Mouse (Mus musculus): ENCODE measurements at regions not wholly inside any gene's neighbourhood (a gene's known extent, or its start where the extent isn't known, plus 50 kb on each side); places are given as distances from the start of the nearest gene placed in this dataset.

DNA sequence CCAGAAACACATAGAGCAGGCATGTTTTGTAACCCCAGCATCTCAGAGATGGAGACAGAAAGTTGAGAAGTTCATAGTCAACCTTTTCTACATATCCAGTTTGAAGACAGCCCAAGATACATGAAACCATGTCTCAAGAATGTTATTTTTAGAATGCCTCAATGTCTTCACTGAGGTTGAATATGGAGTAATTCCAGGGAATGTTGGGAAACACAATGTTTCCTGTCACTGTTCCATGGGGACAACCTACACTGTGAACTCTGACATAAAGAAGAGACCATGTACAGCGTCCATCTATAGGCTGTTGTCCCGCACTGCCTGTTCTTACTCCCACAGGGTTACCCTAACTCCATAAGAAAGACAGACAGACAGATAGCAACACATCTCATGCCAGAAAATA lies 89.8 kb upstream of the Mark1 start:
- Histone ChIP-seq H3K9me3 (replicated peaks) (no peaks in the 10 kb centered on the region), H3K36me3 (replicated peaks) (no peaks in the 10 kb centered on the region), H3K27me3 (no peaks in the 10 kb centered on the region), H3K4me3 (replicated peaks) (no peak overlapping the region), H3K27ac (replicated peaks) (no peak overlapping the region), H3K4me1 (replicated peaks) (no peaks in the 10 kb centered on the region), H3K9ac (no peak overlapping the region), H3K4me2 (no peak overlapping the region)
- 70% methylated on average over 2 of the region's 2 CpGs for WGBS (ENCODE audit: insufficient replicate concordance)
- ATAC-seq (ENCODE audit: insufficient read depth): no peak

DNA sequence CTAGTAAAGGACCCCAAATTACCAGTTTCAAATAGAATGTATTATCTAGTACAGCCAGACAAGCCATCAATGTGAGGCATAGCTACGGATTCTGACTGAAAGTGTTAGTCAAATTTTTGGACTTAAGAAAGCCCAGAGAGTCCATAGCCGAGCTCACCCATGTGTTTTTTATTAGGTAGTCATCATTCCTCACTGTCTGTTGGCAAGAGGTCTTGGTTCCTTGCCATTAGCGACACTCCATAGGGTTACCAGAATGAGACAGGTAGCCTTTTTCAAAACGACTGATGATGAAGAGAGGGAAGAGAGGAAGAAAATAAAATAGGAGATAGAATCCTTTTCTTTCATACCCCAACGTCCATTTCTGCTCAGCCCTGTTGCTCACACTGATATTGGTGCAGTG lies 83.8 kb upstream of the Mark1 start:
- H3K36me3 ChIP-seq (replicated peaks): no peaks in the 10 kb centered on the region
- 48% methylated on average over 5 of the region's 5 CpGs for WGBS (ENCODE audit: insufficient replicate concordance)
- no peak overlapping the region for H3K4me2 ChIP-seq

DNA sequence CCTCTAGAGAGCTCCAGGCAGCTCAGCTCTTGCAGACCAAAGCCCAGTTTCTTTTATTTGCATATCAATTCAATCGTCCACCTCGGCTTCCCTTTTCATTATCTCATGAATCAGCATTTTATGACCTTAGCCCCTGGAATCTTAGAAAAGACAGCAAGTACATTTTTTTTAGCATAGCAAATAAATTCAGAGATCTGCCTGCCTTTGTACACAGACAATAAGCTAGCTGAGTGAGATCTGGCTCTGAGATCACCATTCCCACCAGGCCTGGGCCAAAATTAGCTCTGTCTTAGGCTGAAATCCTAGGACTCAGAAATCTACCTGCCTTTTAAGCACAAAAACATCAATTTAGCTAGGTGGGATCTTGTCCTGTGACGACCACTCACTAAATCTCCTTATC lies 80.7 kb upstream of the Mark1 start:
- no peaks in the 10 kb centered on the region for H3K36me3 ChIP-seq (replicated peaks)
- ATAC-seq (ENCODE audit: insufficient read depth): no peak
- H3K4me1 ChIP-seq (replicated peaks): no peaks in the 10 kb centered on the region
- H3K27me3 ChIP-seq: no peaks in the 10 kb centered on the region
- no peak overlapping the region for H3K9ac ChIP-seq
- no peak overlapping the region for H3K4me3 ChIP-seq (replicated peaks)
- H3K9me3 ChIP-seq (replicated peaks): no peaks in the 10 kb centered on the region
- no peak overlapping the region for H3K27ac ChIP-seq (replicated peaks)
- H3K4me2 ChIP-seq: no peak overlapping the region
- 36% methylated on average over 3 of the region's 3 CpGs for WGBS (ENCODE audit: insufficient replicate concordance)

More for the DNA sequence above, 83.8 kb upstream of the Mark1 start:
- Histone ChIP-seq H3K27me3 (no peaks in the 10 kb centered on the region), H3K27ac (replicated peaks) (no peak overlapping the region), H3K9ac (no peak overlapping the region), H3K9me3 (replicated peaks) (no peaks in the 10 kb centered on the region), H3K4me3 (replicated peaks) (no peak overlapping the region), H3K4me1 (replicated peaks) (no peaks in the 10 kb centered on the region)
- ATAC-seq (ENCODE audit: insufficient read depth): no peak

DNA sequence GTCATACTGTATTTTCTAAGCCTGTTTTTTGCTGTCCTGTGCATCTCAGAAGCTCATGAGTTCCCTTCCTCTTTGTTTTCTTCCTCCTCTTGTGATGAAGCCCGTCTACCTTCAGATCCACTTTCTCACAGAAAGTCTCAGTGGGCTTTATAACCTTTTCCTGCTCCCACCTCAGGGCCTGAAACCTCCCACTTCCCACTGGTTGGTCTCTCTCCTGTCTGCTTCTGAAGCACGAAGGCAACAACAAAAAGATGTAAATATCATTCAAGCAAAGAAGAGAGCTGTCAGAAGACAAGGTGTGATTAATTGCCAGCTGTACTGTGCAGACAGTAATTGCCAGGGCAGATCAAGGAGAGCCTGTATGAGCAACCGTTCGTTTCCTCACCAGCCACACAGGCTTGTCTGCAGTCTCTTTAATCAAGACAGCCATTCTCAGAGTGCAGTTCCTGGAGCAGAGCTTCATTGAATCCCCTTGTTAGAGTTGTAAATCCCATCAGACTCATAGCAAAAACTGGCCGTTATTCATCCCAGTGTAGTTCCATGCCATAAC lies 80.0 kb upstream of the Mark1 start:
- no peak overlapping the region for H3K4me3 ChIP-seq (replicated peaks)
- no peaks in the 10 kb centered on the region for H3K36me3 ChIP-seq (replicated peaks)
- H3K9ac ChIP-seq: no peak overlapping the region
- no peaks in the 10 kb centered on the region for H3K27me3 ChIP-seq
- H3K4me2 ChIP-seq: no peak overlapping the region
- no peaks in the 10 kb centered on the region for H3K9me3 ChIP-seq (replicated peaks)
- H3K4me1 ChIP-seq (replicated peaks): no peaks in the 10 kb centered on the region
- WGBS (ENCODE audit: insufficient replicate concordance): 31% methylated on average over 5 of the region's 5 CpGs
- no peak overlapping the region for H3K27ac ChIP-seq (replicated peaks)
- ATAC-seq (ENCODE audit: insufficient read depth): no peak

DNA sequence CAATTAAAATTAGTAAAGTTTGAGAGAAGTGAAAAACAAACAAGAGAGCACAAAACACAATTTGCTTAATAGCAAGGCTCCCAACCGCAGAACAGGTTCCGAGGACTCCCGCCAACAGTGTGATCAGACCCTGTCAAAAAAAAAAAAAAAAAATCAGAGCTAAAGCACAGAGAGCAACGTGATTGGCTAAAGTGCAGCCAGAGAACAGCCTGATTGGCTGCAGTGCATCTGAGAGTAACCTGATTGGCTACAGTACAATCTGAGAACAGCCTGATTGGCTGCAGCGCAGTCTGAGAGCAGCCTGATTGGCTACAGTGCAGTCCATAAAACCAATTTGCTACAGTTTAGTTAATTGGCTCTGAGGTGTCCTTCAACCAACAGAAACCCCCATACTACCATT lies 74.6 kb upstream of the Mark1 start:
- Histone ChIP-seq H3K9ac (no peak overlapping the region), H3K4me3 (replicated peaks) (no peak overlapping the region), H3K9me3 (replicated peaks) (no peaks in the 10 kb centered on the region), H3K4me1 (replicated peaks) (0 out of 2 replicates have a peak, but pooled peaks cover 9% of the 10 kb centered on the region), H3K4me2 (no peak overlapping the region), H3K36me3 (replicated peaks) (no peaks in the 10 kb centered on the region), H3K27ac (replicated peaks) (no peak overlapping the region), H3K27me3 (no peaks in the 10 kb centered on the region)
- ATAC-seq (ENCODE audit: insufficient read depth): no peak
- 73% methylated on average over 5 of the region's 5 CpGs for WGBS (ENCODE audit: insufficient replicate concordance)

DNA sequence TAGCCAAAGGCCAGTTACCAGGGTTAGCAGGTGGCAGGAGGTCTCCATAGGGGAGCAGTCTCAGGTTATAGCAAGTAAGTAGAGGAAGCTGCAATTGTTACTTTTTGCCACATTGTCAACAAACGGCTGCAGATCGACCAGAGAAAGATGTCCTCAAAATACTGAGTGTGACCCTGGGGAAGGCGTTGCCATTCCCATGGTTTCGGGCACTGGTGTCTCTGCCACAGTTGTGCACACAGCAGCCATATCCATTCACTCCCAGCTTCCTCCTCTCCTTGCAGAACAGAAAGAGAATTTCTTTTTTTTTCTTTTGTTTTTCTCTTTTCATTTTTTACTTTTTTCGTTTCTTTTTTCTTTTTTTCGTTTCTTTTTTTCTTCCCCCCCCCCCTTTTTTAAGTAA lies 73.4 kb upstream of the Mark1 start:
- Histone ChIP-seq H3K4me2 (no peak overlapping the region), H3K36me3 (replicated peaks) (no peaks in the 10 kb centered on the region), H3K9me3 (replicated peaks) (no peaks in the 10 kb centered on the region), H3K27me3 (no peaks in the 10 kb centered on the region), H3K27ac (replicated peaks) (no peak overlapping the region), H3K4me3 (replicated peaks) (no peak overlapping the region), H3K9ac (no peak overlapping the region), H3K4me1 (replicated peaks) (0 out of 2 replicates have a peak, but pooled peaks cover 9% of the 10 kb centered on the region)
- ATAC-seq (ENCODE audit: insufficient read depth): no peak
- WGBS (ENCODE audit: insufficient replicate concordance): 61% methylated on average over 6 of the region's 6 CpGs

DNA sequence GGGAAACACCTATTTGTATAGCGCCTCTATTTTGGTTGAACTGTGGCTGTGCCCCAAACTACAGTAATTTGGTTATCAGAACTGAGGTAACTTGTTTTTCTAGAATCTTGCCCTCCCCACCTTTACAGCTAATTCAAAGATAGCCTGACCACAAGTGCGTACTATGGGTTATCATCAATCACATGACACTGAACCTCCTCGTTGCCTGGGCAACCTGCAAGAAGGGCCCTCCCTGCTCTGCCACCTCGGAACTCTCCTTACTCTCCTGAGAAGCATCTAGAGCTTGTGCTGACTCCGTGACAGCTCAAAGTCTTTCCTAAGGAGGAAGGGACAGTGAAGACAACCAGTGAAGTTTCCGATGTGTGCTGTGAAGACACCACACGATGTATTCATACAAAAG lies 72.2 kb upstream of the Mark1 start:
- Histone ChIP-seq H3K36me3 (replicated peaks) (no peaks in the 10 kb centered on the region), H3K9me3 (replicated peaks) (no peaks in the 10 kb centered on the region), H3K4me2 (no peak overlapping the region), H3K9ac (no peak overlapping the region), H3K27me3 (no peaks in the 10 kb centered on the region), H3K4me1 (replicated peaks) (0 out of 2 replicates have a peak, but pooled peaks cover 9% of the 10 kb centered on the region), H3K27ac (replicated peaks) (no peak overlapping the region), H3K4me3 (replicated peaks) (no peak overlapping the region)
- peak; percentile 78 for ATAC-seq (ENCODE audit: insufficient read depth)
- 44% methylated on average over 7 of the region's 7 CpGs for WGBS (ENCODE audit: insufficient replicate concordance)

DNA sequence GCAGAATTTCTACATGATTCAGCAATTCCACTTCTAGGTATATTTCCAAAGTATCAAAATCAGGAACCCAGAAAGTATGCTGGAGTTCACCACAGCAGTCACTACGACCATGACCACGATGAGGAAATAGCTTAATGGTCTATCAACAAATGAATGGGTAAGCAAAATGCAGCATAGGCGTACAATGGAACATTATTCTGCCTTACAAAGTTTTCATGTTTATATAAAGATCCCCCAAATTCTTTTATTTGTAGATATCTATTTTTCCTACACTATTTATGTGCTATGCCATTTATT lies 71.4 kb upstream of the Mark1 start:
- ATAC-seq (ENCODE audit: insufficient read depth): no peak
- Histone ChIP-seq H3K4me2 (no peak overlapping the region), H3K27ac (replicated peaks) (no peak overlapping the region), H3K9me3 (replicated peaks) (no peaks in the 10 kb centered on the region), H3K4me3 (replicated peaks) (no peak overlapping the region), H3K27me3 (no peaks in the 10 kb centered on the region), H3K4me1 (replicated peaks) (0 out of 2 replicates have a peak, but pooled peaks cover 9% of the 10 kb centered on the region), H3K36me3 (replicated peaks) (no peaks in the 10 kb centered on the region), H3K9ac (no peak overlapping the region)
- 42% methylated on average over 3 of the region's 3 CpGs for WGBS (ENCODE audit: insufficient replicate concordance)

DNA sequence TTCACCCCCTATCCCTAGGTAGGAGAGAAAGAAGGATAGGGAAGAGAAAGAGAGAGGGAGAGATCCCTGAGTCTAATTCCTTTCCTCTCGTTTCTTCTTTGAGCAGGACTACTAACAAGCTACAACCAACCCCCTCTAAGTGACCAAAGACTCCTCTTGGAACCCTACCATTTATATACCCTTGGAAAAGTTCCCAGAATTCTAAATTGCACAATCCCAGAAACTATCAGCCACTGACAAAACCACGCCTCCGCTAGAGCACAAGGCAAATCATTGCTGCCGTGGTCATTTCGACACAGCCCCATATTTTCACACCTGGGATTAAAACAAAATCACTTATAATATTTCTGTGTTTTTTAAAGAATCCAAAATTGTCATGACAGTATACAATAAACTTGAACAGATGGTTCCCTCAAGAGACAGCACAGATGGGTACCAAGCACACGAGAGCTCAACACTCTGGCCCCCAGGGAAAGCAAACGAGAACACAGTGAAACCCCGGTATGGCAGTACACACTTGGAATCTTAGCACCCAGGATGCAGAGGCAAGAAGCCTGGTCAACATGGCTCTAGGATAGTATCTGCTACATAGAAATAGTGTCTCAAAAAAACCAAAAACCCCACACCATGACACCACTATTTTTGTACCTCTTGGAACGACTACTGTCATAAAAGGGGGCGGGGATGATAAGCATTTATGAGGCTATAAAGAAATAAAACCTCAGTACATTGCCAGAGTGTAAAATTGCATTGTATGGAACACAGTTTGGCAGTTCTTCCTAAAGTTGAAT lies 70.9 kb upstream of the Mark1 start:
- Histone ChIP-seq H3K4me1 (replicated peaks) (0 out of 2 replicates have a peak, but pooled peaks cover 9% of the 10 kb centered on the region), H3K9me3 (replicated peaks) (no peaks in the 10 kb centered on the region), H3K27me3 (no peaks in the 10 kb centered on the region), H3K27ac (replicated peaks) (no peak overlapping the region), H3K9ac (no peak overlapping the region), H3K4me2 (no peak overlapping the region), H3K36me3 (replicated peaks) (no peaks in the 10 kb centered on the region), H3K4me3 (replicated peaks) (no peak overlapping the region)
- 59% methylated on average over 10 of the region's 10 CpGs for WGBS (ENCODE audit: insufficient replicate concordance)
- ATAC-seq (ENCODE audit: insufficient read depth): peak; percentile 34; the same call in 1 of the 2 replicates

DNA sequence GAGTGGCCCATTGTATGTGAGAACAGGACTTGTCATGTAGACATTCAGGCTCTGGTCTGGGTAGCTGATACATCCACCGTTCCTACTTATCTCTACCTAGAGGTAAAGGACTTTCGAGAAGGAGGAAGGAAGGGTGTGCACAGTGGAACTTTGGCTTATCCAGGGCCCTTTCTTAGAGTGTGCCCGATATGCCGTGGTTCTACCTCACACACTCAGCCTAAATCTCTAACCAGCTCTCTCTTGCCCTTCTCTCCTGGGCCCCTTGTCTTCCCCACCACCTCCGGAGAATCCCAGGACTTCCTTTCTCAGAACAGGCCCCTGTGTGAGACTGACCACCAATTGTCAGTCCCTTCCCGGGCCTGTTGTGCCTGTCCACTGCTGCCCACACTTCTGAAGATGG lies 68.8 kb upstream of the Mark1 start:
- no peak for ATAC-seq (ENCODE audit: insufficient read depth)
- Histone ChIP-seq H3K4me3 (replicated peaks) (no peak overlapping the region), H3K27ac (replicated peaks) (no peak overlapping the region), H3K27me3 (no peaks in the 10 kb centered on the region), H3K4me2 (no peak overlapping the region), H3K9me3 (replicated peaks) (no peaks in the 10 kb centered on the region), H3K9ac (no peak overlapping the region), H3K4me1 (replicated peaks) (0 out of 2 replicates have a peak, but pooled peaks cover 9% of the 10 kb centered on the region), H3K36me3 (replicated peaks) (no peaks in the 10 kb centered on the region)
- WGBS (ENCODE audit: insufficient replicate concordance): 51% methylated on average over 6 of the region's 6 CpGs

DNA sequence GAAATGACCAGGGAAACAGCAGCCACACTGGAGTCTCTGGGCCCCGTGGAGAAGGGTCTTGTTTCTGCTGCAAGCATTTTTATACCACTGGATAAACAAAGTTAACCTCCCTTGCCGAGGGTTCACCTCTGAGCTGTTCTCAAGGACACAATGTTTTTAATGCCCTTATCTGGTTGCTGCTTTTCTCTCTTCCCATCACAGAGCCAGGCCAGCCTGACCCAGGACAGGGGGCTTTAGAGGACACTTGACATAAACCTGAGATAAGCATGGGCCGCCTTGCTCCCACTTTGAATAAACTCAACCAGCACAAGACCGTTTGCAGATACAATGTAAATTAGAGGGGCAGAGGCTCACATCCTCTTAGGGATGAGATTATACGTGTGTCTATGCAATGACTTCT lies 68.3 kb upstream of the Mark1 start:
- Histone ChIP-seq H3K27me3 (no peaks in the 10 kb centered on the region), H3K4me1 (replicated peaks) (0 out of 2 replicates have a peak, but pooled peaks cover 9% of the 10 kb centered on the region), H3K9ac (no peak overlapping the region), H3K36me3 (replicated peaks) (no peaks in the 10 kb centered on the region), H3K4me2 (no peak overlapping the region), H3K27ac (replicated peaks) (no peak overlapping the region), H3K4me3 (replicated peaks) (no peak overlapping the region), H3K9me3 (replicated peaks) (no peaks in the 10 kb centered on the region)
- 31% methylated on average over 5 of the region's 5 CpGs for WGBS (ENCODE audit: insufficient replicate concordance)
- no peak for ATAC-seq (ENCODE audit: insufficient read depth)

DNA sequence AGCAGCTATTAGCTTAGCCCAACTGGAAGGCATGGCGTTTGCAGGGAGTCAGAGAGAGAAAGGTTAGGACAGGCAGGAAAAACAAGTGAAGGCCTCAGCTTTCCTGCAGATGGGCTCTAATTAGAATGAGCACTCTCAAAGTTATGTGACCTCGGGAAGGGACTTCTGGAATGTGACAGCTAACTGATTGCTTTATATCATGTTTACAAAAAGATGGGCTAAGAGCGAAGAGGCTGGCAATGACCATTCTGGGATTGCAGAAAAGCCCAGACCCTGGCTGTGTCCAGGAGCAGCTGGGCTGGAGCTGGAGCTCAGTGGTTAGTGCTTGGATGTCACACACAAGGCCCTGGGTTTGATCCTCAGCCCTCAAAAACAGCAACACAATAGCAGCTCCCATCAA lies 65.7 kb upstream of the Mark1 start:
- no peaks in the 10 kb centered on the region for H3K36me3 ChIP-seq (replicated peaks)
- no peaks in the 10 kb centered on the region for H3K4me1 ChIP-seq (replicated peaks)
- H3K9ac ChIP-seq: no peak overlapping the region
- no peaks in the 10 kb centered on the region for H3K27me3 ChIP-seq
- no peak for ATAC-seq (ENCODE audit: insufficient read depth)
- no peak overlapping the region for H3K27ac ChIP-seq (replicated peaks)
- 41% methylated on average over 3 of the region's 3 CpGs for WGBS (ENCODE audit: insufficient replicate concordance)
- no peaks in the 10 kb centered on the region for H3K9me3 ChIP-seq (replicated peaks)
- H3K4me2 ChIP-seq: no peak overlapping the region
- no peak overlapping the region for H3K4me3 ChIP-seq (replicated peaks)
